Mouse (Mus musculus) G1E-ER4 (cell line): ENCODE results near the gene Csn2. TPM values are rescaled to one million over a fixed set of nuclear protein-coding genes. Genes with fewer than 3 reads are reported as not detected.

Experiments used
- GATA1 ChIP-seq: IDR thresholded peaks from one replicate; pipeline ENCODE4 v1.8.0; 2012; ENCODE audit warnings: low read length, inconsistent platforms
- polyA plus RNA-seq: library from polyadenylated mRNA; stranded (reverse); fragments of >175 nt; gene quantifications from 2 replicates; pipeline ENCODE4 v1.2.3, GENCODE M21; 2012

Csn2 gene
- polyA plus RNA-seq, result not detected in 2 replicates

- no peak for TF ChIP-seq GATA1
These were observed at the start of gene Csn2 for GRCm38 (mm10) chr5:87699530-87699929. Gene Csn2 (minus strand): TSS chr5:87699630.

- TF ChIP-seq GATA1, result no peak
These were observed 35.4 kb upstream of the Csn2 start for GRCm38 (mm10) chr5:87734821-87735220.

DNA sequence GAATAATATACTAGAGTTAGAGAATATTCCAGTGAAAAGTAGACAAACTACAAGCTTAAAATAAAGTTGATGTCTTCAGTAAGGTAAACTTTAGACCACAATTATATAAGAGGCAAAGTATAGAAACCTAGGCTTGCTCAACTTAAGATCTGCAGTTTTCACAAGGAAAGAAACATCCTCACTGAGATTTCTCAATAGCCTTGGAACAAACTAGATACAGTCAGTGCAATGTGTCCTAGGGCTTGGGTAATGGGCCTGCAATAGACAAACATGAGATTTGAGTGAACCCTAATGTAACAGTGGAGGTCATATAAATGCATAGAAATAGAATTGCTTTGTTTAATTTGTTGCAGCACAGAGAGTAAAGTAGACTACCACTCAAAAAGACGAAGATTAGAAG lies 6.5 kb upstream of the Csn2 start:
- TF ChIP-seq GATA1, result no peak

DNA sequence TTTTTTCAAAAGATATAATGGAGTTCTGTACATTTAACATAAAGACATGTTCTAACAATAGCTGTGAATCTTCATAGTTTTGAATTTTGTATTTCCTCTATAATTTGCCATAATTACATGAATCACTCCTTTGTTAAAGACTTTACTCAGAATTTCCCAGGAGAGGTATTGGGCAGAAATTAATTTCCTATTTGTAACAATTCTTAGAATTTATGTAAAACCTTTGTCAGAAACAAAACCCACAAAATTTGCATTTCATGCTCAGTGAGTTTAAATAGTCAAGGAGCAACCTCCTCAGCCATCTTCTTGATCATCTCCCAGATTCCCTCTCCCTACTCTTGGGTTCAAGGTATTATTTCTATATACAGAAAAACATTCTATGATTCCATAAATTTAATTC lies 33.5 kb downstream of the Csn2 start, which contains the start of gene Csn1s1:
Csn1s1 (plus strand) TSS at position 301 of the 400 bp plus-strand sequence.
- no peak for TF ChIP-seq GATA1

DNA sequence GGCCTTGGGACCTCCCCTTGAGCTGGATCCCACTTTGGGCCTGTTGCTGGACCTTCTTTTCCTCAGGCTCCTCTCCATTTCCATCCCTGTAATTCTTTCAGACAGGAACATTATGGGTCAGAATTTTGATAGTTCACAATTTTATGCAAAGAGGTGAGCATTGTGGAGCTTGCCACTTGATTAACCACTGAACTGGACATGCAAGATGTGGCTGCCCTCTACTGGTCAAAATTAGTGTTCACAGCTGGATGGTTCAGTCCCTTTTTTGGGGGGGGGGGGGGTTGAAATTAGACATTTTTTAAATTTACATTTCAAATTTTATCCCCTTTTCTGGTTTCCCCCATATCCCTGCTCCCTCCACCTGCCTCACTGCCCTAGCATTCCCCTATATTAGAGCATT lies 56.6 kb downstream of the Csn2 start:
- TF ChIP-seq GATA1, result no peak

Other genes with a start within 250 kb of the Csn2 start
- not detected in 2 replicates for gene Ugt2a2, start 217.4 kb downstream of the Csn2 start, polyA plus RNA-seq
- gene Gm43638, start 212.8 kb downstream of the Csn2 start, polyA plus RNA-seq, result not detected in 2 replicates
- gene Ugt2a1, start 208.8 kb downstream of the Csn2 start, polyA plus RNA-seq, result not detected in 2 replicates
- gene Sult1b1, start 161.4 kb downstream of the Csn2 start, polyA plus RNA-seq, result not detected in 2 replicates
- gene Sult1d1, start 130.6 kb downstream of the Csn2 start, polyA plus RNA-seq, result not detected in 2 replicates
- not detected in 2 replicates for gene Sult1e1, start 108.0 kb downstream of the Csn2 start, polyA plus RNA-seq
- gene Csn1s1, start 33.4 kb downstream of the Csn2 start, polyA plus RNA-seq, result not detected in 2 replicates
- gene Csn1s2a, start 74.9 kb upstream of the Csn2 start, polyA plus RNA-seq, result not detected in 2 replicates
- gene Csn1s2b, start 108.5 kb upstream of the Csn2 start, polyA plus RNA-seq, result not detected in 2 replicates
- not detected in 2 replicates for gene Prr27, start 126.1 kb upstream of the Csn2 start, polyA plus RNA-seq
- gene Odam, start 185.4 kb upstream of the Csn2 start, polyA plus RNA-seq, result not detected in 2 replicates
- not detected in 2 replicates for gene Csn3, start 225.9 kb upstream of the Csn2 start, polyA plus RNA-seq